Mouse (Mus musculus): ENCODE data around the gene Map2k5. TPM values are rescaled to one million over a fixed set of nuclear protein-coding genes. Genes with fewer than 3 reads are reported as not detected.

Map2k5 gene
- polyA plus RNA-seq, 1 experiment from 2014 or later, result 20.6 TPM

DNA sequence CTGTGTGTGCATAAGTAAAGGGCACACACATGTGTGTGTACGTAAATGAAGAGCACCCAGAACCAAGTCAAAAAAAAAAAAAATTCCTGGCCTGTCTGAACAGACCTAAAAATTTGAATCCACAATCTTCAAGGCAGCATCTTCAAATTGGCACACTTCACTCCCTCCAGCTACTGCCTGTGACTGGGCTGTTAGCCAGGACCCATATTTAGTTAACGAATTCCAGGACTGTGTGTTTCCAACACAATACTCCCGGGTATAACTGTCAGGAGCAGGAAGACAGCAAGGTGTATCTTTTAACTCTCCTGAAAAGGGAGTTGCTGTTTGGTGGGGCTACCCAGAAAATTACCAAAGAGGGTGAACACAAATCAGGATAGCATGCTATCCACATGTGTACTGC lies 118.9 kb downstream of the Map2k5 start:
- no peak for ATAC-seq (ENCODE audit: insufficient read depth, low FRiP score)

DNA sequence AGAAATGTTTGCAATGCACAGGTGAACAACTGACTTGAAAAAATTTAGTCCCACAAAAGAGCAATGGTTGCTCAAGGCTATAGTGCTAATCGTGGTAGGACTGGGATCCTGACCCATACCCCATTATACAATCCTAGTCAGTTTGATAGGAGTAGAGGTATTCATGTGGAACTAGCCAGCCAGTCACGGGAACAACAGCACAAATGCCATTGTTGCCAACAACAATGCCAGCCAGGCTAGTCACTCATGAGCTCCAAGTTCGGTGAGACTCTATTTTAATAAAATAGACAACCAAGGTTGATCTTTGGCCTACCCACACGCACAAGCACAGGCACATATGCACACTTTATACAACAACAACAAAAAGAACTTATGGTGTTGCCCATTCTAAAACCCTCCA lies 120.0 kb downstream of the Map2k5 start:
- H3K4me2 ChIP-seq (ENCODE audit: low read depth, low read length), result no peak overlapping the region
- WGBS, result 80% methylated on average over 4 of the region's 4 CpGs
- H3K4me1 ChIP-seq (ENCODE audit: control insufficient read depth, insufficient read depth, low read length), result no peaks in the 10 kb centered on the region
- no peak overlapping the region for H3K27ac ChIP-seq (ENCODE audit: low read length)
- H3K36me3 ChIP-seq (ENCODE audit: control insufficient read depth, insufficient read depth, low read length), result no peaks in the 10 kb centered on the region
- no peak overlapping the region for H3K4me3 ChIP-seq (replicated peaks; ENCODE audit: low read length)
- no peak overlapping the region for H3K9ac ChIP-seq (ENCODE audit: low read length)
- H3K27me3 ChIP-seq (ENCODE audit: control insufficient read depth, insufficient read depth, low read length), result no peaks in the 10 kb centered on the region
- no peaks in the 10 kb centered on the region for H3K9me3 ChIP-seq (replicated peaks; ENCODE audit: control insufficient read depth, low read length)
- ATAC-seq (ENCODE audit: insufficient read depth, low FRiP score), result no peak

More for the DNA sequence above, 118.9 kb downstream of the Map2k5 start:
- H3K27me3 ChIP-seq (ENCODE audit: control insufficient read depth, insufficient read depth, low read length), result no peaks in the 10 kb centered on the region
- no peak overlapping the region for H3K9ac ChIP-seq (ENCODE audit: low read length)
- H3K9me3 ChIP-seq (replicated peaks; ENCODE audit: control insufficient read depth, low read length), result no peaks in the 10 kb centered on the region
- no peak overlapping the region for H3K27ac ChIP-seq (ENCODE audit: low read length)
- no peak overlapping the region for H3K4me2 ChIP-seq (ENCODE audit: low read depth, low read length)
- H3K4me3 ChIP-seq (replicated peaks; ENCODE audit: low read length), result no peak overlapping the region
- no peaks in the 10 kb centered on the region for H3K36me3 ChIP-seq (ENCODE audit: control insufficient read depth, insufficient read depth, low read length)
- 56% methylated on average over 3 of the region's 3 CpGs for WGBS
- H3K4me1 ChIP-seq (ENCODE audit: control insufficient read depth, insufficient read depth, low read length), result no peaks in the 10 kb centered on the region

DNA sequence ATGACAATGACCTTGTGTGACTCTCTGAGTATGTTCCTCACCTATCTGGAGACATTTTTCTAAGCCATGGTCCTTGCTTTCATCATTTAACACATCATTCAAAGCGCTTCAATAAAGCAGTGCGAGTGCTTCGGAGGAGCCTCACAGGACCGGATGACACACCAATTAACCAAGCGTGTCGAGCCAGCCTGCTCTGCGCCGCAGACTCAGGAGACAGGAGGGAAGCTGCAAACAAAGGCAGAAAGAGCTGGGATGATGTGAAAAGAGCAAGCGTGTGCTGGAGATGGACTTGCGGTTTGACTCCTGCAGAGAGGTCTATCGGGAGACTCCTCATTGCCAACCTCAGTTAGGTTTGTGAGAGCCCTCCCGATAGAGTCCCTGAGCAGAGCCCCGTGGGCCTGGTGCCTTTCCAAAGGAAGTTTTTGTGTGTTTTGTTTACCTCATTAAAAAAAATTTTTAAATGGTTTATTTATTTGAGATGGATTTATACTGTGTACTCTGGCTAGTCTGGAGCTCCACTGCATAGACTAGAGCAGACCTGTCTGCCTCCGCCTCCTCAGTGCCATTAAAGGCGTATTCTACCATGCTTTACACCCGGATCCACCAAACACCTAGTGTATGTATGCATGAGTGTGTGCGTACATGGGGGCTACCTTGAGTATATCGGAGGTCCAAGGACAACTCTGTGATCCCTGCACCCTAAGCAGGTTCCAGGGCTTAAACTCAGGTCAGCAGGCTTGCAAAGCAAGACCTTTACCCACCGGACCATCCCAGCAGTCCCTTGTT lies 126.7 kb downstream of the Map2k5 start:
- Histone ChIP-seq H3K27me3 (ENCODE audit: control insufficient read depth, insufficient read depth, low read length) (no peaks in the 10 kb centered on the region), H3K9me3 (replicated peaks; ENCODE audit: control insufficient read depth, low read length) (no peaks in the 10 kb centered on the region), H3K27ac (ENCODE audit: low read length) (no peak overlapping the region), H3K4me2 (ENCODE audit: low read depth, low read length) (no peak overlapping the region), H3K4me1 (ENCODE audit: control insufficient read depth, insufficient read depth, low read length) (no peaks in the 10 kb centered on the region), H3K9ac (ENCODE audit: low read length) (no peak overlapping the region), H3K36me3 (ENCODE audit: control insufficient read depth, insufficient read depth, low read length) (no peaks in the 10 kb centered on the region), H3K4me3 (replicated peaks; ENCODE audit: low read length) (no peak overlapping the region)
- no peak for ATAC-seq (ENCODE audit: insufficient read depth, low FRiP score)
- 86% methylated on average over 19 of the region's 19 CpGs for WGBS

DNA sequence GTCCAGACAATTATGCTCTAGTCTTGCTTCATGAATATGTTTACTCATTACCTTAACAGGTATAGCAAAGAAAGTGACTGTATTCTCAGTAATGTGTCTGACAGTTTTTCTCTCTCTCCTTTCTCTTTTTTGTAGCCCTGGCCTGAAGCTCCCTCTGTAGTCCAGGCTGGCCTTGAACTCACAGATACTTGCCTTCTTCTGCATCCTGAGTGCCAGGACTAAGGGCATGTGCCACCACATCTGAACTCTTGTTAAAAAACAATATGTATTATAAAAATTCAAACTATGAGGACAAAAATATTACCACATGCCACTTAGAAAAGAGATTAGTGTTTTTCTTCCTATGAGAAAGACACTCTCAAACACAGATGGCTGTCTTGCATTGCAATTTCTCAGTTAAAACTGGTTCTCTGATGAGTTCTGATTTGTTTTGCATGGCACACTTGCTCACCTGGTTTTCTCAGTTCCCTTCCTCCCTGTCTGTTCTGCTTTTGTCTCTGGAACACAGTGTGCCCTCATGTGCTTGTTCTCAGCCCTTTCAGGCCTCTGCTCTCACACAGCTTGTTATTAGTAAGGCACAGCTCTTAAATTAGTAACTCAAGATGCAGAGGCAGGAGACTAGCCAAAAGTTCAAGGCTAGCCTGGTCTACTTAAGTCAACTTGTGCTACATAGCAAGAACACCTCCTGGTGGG lies 129.5 kb downstream of the Map2k5 start:
- no peak for ATAC-seq (ENCODE audit: insufficient read depth, low FRiP score)
- no peaks in the 10 kb centered on the region for H3K27me3 ChIP-seq (ENCODE audit: control insufficient read depth, insufficient read depth, low read length)
- H3K27ac ChIP-seq (ENCODE audit: low read length), result no peak overlapping the region
- no peaks in the 10 kb centered on the region for H3K36me3 ChIP-seq (ENCODE audit: control insufficient read depth, insufficient read depth, low read length)
- no peaks in the 10 kb centered on the region for H3K9me3 ChIP-seq (replicated peaks; ENCODE audit: control insufficient read depth, low read length)
- no peaks in the 10 kb centered on the region for H3K4me1 ChIP-seq (ENCODE audit: control insufficient read depth, insufficient read depth, low read length)
- H3K9ac ChIP-seq (ENCODE audit: low read length), result no peak overlapping the region
- H3K4me3 ChIP-seq (replicated peaks; ENCODE audit: low read length), result no peak overlapping the region
- no peak overlapping the region for H3K4me2 ChIP-seq (ENCODE audit: low read depth, low read length)

DNA sequence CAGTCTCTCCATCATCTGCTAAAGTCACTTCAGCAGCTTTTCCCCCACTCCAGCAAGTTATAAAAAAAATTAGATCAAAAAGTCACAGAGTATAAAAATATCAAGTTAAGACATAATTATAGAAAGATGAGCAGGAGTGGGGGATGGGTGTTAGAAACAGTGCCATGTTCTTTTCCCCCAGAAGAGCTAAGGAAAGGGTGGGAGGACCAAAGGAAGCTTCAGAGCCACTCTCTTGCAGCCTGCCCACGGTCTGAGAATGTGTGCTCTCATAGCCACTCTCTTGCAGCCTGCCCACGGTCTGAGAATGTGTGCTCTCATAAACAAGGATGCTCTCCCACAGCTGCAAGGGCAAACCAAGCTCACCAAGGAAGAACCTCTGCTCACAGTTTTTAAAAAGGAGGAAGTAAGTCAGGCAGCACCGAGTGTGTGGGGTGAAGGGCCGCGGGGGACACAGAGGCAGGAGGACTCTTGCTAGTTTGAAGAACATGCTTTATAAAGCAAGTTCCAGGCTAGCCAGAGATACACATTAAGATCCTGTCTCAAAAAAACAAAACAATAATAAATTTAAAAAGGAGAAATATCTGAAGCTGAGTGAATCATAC lies 131.0 kb downstream of the Map2k5 start:
- no peak overlapping the region for H3K27ac ChIP-seq (ENCODE audit: low read length)
- no peak for ATAC-seq (ENCODE audit: insufficient read depth, low FRiP score)
- H3K4me1 ChIP-seq (ENCODE audit: control insufficient read depth, insufficient read depth, low read length), result no peaks in the 10 kb centered on the region
- no peak overlapping the region for H3K4me2 ChIP-seq (ENCODE audit: low read depth, low read length)
- no peaks in the 10 kb centered on the region for H3K36me3 ChIP-seq (ENCODE audit: control insufficient read depth, insufficient read depth, low read length)
- H3K9me3 ChIP-seq (replicated peaks; ENCODE audit: control insufficient read depth, low read length), result no peaks in the 10 kb centered on the region
- WGBS, result 61% methylated on average over 5 of the region's 5 CpGs
- H3K4me3 ChIP-seq (replicated peaks; ENCODE audit: low read length), result no peak overlapping the region
- no peak overlapping the region for H3K9ac ChIP-seq (ENCODE audit: low read length)
- H3K27me3 ChIP-seq (ENCODE audit: control insufficient read depth, insufficient read depth, low read length), result no peaks in the 10 kb centered on the region

DNA sequence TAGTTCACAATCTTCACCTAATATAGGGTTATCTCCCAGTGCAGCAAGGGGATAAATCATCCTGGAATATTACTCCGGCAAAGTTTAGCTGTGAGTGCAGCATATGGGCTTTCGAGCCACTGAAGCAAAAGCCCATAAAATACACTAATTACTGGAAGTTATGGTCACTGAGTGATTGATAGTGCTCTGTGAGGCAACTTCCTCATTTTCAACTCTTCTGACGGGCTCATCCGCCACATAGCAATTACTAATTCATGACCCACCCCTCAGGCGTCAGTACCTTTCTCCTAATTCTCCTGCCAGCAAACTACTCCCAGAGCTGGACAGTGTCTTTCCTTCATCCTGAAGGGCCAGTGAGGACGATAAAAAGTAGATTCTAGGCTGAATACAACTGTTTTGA lies 135.7 kb downstream of the Map2k5 start:
- ATAC-seq (ENCODE audit: insufficient read depth, low FRiP score), result no peak

DNA sequence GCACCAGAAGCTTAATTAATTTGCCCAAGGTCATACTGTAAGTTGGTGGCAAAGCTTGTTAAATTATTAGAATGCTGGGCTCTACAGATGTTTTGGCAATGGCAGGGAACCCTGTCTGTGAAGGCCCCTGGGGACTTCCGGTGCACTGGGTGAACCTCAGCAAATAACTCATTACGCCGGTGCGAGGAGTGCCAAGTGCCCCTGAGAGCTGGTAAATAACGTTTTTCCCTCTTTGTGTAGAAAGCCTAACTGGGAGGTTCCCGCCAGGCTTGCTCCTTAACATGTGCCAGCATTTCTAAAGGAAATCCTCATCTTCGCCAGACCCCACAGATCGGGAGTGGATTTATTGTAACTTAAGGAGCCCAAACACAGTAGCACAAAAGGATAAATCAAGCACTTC lies 136.5 kb downstream of the Map2k5 start:
- no peaks in the 10 kb centered on the region for H3K4me1 ChIP-seq (ENCODE audit: control insufficient read depth, insufficient read depth, low read length)
- 55% methylated on average over 8 of the region's 8 CpGs for WGBS
- H3K27ac ChIP-seq (ENCODE audit: low read length), result no peak overlapping the region
- no peak for ATAC-seq (ENCODE audit: insufficient read depth, low FRiP score)
- H3K4me2 ChIP-seq (ENCODE audit: low read depth, low read length), result no peak overlapping the region
- no peaks in the 10 kb centered on the region for H3K9me3 ChIP-seq (replicated peaks; ENCODE audit: control insufficient read depth, low read length)
- H3K36me3 ChIP-seq (ENCODE audit: control insufficient read depth, insufficient read depth, low read length), result no peaks in the 10 kb centered on the region
- H3K9ac ChIP-seq (ENCODE audit: low read length), result no peak overlapping the region
- H3K4me3 ChIP-seq (replicated peaks; ENCODE audit: low read length), result no peak overlapping the region
- no peaks in the 10 kb centered on the region for H3K27me3 ChIP-seq (ENCODE audit: control insufficient read depth, insufficient read depth, low read length)

More for the DNA sequence above, 135.7 kb downstream of the Map2k5 start:
- H3K9ac ChIP-seq (ENCODE audit: low read length), result no peak overlapping the region
- no peaks in the 10 kb centered on the region for H3K36me3 ChIP-seq (ENCODE audit: control insufficient read depth, insufficient read depth, low read length)
- no peaks in the 10 kb centered on the region for H3K9me3 ChIP-seq (replicated peaks; ENCODE audit: control insufficient read depth, low read length)
- no peaks in the 10 kb centered on the region for H3K27me3 ChIP-seq (ENCODE audit: control insufficient read depth, insufficient read depth, low read length)
- H3K4me1 ChIP-seq (ENCODE audit: control insufficient read depth, insufficient read depth, low read length), result no peaks in the 10 kb centered on the region
- no peak overlapping the region for H3K4me2 ChIP-seq (ENCODE audit: low read depth, low read length)
- 64% methylated on average over 6 of the region's 6 CpGs for WGBS
- H3K4me3 ChIP-seq (replicated peaks; ENCODE audit: low read length), result no peak overlapping the region
- no peak overlapping the region for H3K27ac ChIP-seq (ENCODE audit: low read length)

DNA sequence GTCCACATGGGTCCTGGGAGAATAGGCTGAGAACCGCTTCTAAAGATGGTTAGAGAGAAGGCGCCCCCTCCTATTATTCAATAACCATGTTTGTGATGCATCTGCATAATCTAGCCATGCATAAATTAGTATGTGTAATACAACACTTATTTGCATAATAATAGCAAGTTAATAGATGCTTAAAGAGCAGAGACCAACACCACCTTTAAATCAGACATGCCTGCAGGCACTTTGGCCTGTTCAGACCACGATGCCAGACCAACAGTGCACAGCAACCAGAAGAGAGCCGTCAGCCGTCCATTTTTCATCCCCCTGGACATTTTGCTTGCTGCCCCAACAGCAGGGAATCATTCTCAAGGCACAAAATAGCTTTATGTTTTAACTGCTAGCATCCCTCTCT lies 143.3 kb downstream of the Map2k5 start:
- WGBS, result 75% methylated on average over 5 of the region's 5 CpGs

DNA sequence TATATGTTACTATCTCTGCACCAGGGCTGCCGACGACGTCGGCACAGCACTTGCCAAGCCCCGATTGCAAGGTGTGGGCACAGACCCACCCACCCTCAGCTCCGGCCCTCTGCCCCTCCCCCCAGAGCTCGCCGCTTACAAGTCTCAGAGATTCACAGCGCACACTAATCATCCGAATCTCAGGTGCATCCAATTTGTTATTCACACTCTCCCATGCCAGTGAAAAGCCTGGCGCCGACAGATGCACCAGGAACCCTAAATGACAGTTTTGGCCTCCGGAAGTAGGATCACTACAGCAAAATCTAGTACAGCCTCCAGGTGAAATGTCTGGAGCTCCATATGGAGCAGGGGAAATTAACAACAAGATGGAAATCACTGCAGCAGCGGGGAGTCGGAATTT lies 147.4 kb downstream of the Map2k5 start:
- no peak overlapping the region for H3K4me2 ChIP-seq (ENCODE audit: low read depth, low read length)
- no peaks in the 10 kb centered on the region for H3K4me1 ChIP-seq (ENCODE audit: control insufficient read depth, insufficient read depth, low read length)
- no peak overlapping the region for H3K9ac ChIP-seq (ENCODE audit: low read length)
- H3K36me3 ChIP-seq (ENCODE audit: control insufficient read depth, insufficient read depth, low read length), result no peaks in the 10 kb centered on the region
- H3K27ac ChIP-seq (ENCODE audit: low read length), result no peak overlapping the region
- H3K4me3 ChIP-seq (replicated peaks; ENCODE audit: low read length), result no peak overlapping the region
- H3K9me3 ChIP-seq (replicated peaks; ENCODE audit: control insufficient read depth, low read length), result no peaks in the 10 kb centered on the region
- no peaks in the 10 kb centered on the region for H3K27me3 ChIP-seq (ENCODE audit: control insufficient read depth, insufficient read depth, low read length)
- WGBS, result 45% methylated on average over 15 of the region's 15 CpGs
- ATAC-seq (ENCODE audit: insufficient read depth, low FRiP score), result no peak

More for the DNA sequence above, 143.3 kb downstream of the Map2k5 start:
- H3K36me3 ChIP-seq (ENCODE audit: control insufficient read depth, insufficient read depth, low read length), result no peaks in the 10 kb centered on the region
- no peak overlapping the region for H3K4me3 ChIP-seq (replicated peaks; ENCODE audit: low read length)
- H3K9ac ChIP-seq (ENCODE audit: low read length), result no peak overlapping the region
- H3K4me2 ChIP-seq (ENCODE audit: low read depth, low read length), result no peak overlapping the region
- no peak for ATAC-seq (ENCODE audit: insufficient read depth, low FRiP score)
- H3K27ac ChIP-seq (ENCODE audit: low read length), result no peak overlapping the region
- no peaks in the 10 kb centered on the region for H3K27me3 ChIP-seq (ENCODE audit: control insufficient read depth, insufficient read depth, low read length)
- H3K9me3 ChIP-seq (replicated peaks; ENCODE audit: control insufficient read depth, low read length), result no peaks in the 10 kb centered on the region
- H3K4me1 ChIP-seq (ENCODE audit: control insufficient read depth, insufficient read depth, low read length), result no peaks in the 10 kb centered on the region

All from stomach, embryonic 16.5 days (tissue).